Mouse (Mus musculus): ENCODE measurements around the gene Fthl17e. TPM values are rescaled to one million over a fixed set of nuclear protein-coding genes. Genes with fewer than 3 reads are reported as not detected.

Fthl17e gene
- not detected in 2 replicates for polyA plus RNA-seq (2015; fragmentation: Nextera tagmentation; extraction: Ambion mirVana)

GRCm38 (mm10) chrX:9033193-9033592, at the start of gene Fthl17e:
TSS of gene Fthl17e (plus strand) at chrX:9033493.

DNA sequence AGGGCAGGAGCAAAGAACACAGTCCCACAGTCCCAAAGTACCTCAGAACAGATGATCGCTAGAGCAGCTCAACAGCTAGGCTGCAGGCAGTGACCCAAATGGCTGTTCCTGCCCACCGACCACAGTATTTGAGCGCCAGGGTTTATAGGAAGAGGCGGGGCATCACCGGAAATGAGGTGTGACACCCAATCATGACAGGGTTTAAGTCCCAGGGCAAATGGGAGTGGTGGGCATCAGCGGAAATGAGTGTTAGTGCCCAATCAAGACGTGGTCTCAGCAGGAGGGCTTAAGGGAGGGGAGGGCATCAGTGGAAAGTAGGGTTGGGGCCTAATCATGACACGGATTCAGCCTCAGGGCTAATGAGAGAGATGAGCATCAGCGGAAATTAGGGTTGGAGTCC, 46.6 kb upstream of the Fthl17e start, which contains the start of gene Fthl17d:
Gene Fthl17d, minus strand, starts transcription at position 101 of the 400 bp plus-strand sequence.

GRCm38 (mm10) chrX:9062715-9063114, 29.4 kb downstream of the Fthl17e start, which contains the start of gene Fthl17f:
TSS of gene Fthl17f (plus strand) at chrX:9063015.

Other genes with a start within 250 kb of the Fthl17e start
- gene Ssxb5, start 229.8 kb upstream of the Fthl17e start, polyA plus RNA-seq (2015; fragmentation: Nextera tagmentation; extraction: Ambion mirVana), result not detected in 2 replicates
- gene Gm6592, start 189.5 kb upstream of the Fthl17e start, polyA plus RNA-seq (2015; fragmentation: Nextera tagmentation; extraction: Ambion mirVana), result not detected in 2 replicates
- not detected in 2 replicates for gene Gm5751, start 159.2 kb upstream of the Fthl17e start, polyA plus RNA-seq (2015; fragmentation: Nextera tagmentation; extraction: Ambion mirVana)
- gene B630019K06Rik, start 141.1 kb upstream of the Fthl17e start, polyA plus RNA-seq (2015; fragmentation: Nextera tagmentation; extraction: Ambion mirVana), result 6.5 and 11.0 TPM in 2 replicates
- gene Fthl17b, start 70.5 kb upstream of the Fthl17e start, polyA plus RNA-seq (2015; fragmentation: Nextera tagmentation; extraction: Ambion mirVana), result not detected in 2 replicates
- not detected in 2 replicates for gene Fthl17c, start 56.9 kb upstream of the Fthl17e start, polyA plus RNA-seq (2015; fragmentation: Nextera tagmentation; extraction: Ambion mirVana)
- not detected in 2 replicates for gene Fthl17d, start 46.7 kb upstream of the Fthl17e start, polyA plus RNA-seq (2015; fragmentation: Nextera tagmentation; extraction: Ambion mirVana)
- gene Fthl17f, start 29.5 kb downstream of the Fthl17e start, polyA plus RNA-seq (2015; fragmentation: Nextera tagmentation; extraction: Ambion mirVana), result not detected in 2 replicates
- not detected in 2 replicates for gene 4930402K13Rik, start 71.1 kb downstream of the Fthl17e start, polyA plus RNA-seq (2015; fragmentation: Nextera tagmentation; extraction: Ambion mirVana)
- 2.0 and 3.4 TPM in 2 replicates for gene Lancl3, start 166.4 kb downstream of the Fthl17e start, polyA plus RNA-seq (2015; fragmentation: Nextera tagmentation; extraction: Ambion mirVana)
- gene Gm14862, start 223.4 kb downstream of the Fthl17e start, polyA plus RNA-seq (2015; fragmentation: Nextera tagmentation; extraction: Ambion mirVana), result 0.20 TPM in 1 of 2 replicates, not detected in the other
- gene Xk, start 239.3 kb downstream of the Fthl17e start, polyA plus RNA-seq (2015; fragmentation: Nextera tagmentation; extraction: Ambion mirVana), result 0.91 and 1.1 TPM in 2 replicates